Mouse (Mus musculus) limb, embryonic 10.5 days (tissue): Measurements from ENCODE around the gene Cabp1. TPM values are rescaled to one million over a fixed set of nuclear protein-coding genes. Genes with fewer than 3 reads are reported as not detected.
"Not testable (repeated sequence)": the region's sequence is repeated elsewhere in the genome, so short reads cannot be mapped to it uniquely, and the experiment has no call there.

Source experiments
- DNase-seq: peaks from one replicate; pipeline ENCODE4 v3.0.0-alpha.2; 2017; ENCODE audit warnings: low spot score
- H3K27ac ChIP-seq: fragments of 300-500 bp; sonication (generic); 2 replicates; pipeline ENCODE4 v1.5.1; 2016; ENCODE audit warnings: mild to moderate bottlenecking
- H3K27me3 ChIP-seq: fragments of 300-500 bp; sonication (generic); 2 replicates; pipeline ENCODE4 v1.6.1; 2016; ENCODE audit warnings: low read depth, mild to moderate bottlenecking; ENCODE audit not compliant: poor library complexity, severe bottlenecking
- H3K36me3 ChIP-seq: fragments of 300-500 bp; sonication (generic); 2 replicates; pipeline ENCODE4 v1.6.1; 2016; ENCODE audit warnings: mild to moderate bottlenecking, moderate library complexity
- H3K4me1 ChIP-seq: fragments of 300-500 bp; sonication (generic); 2 replicates; pipeline ENCODE4 v1.6.1; 2016
- H3K4me3 ChIP-seq: fragments of 300-500 bp; sonication (generic); 2 replicates; pipeline ENCODE4 v1.5.1; 2016; ENCODE audit warnings: mild to moderate bottlenecking, moderate library complexity
- H3K9me3 ChIP-seq: fragments of 300-500 bp; sonication (generic); replicated peaks from 2 replicates; pipeline ENCODE4 v1.6.1; 2016; ENCODE audit warnings: mild to moderate bottlenecking
- WGBS: fragments of 180-500 bp; shearing (Covaris S2); methylation state at CpG from one replicate; pipeline ENCODE4 v1.1.7; 2016; 5-methylcytosine and 5-hydroxymethylcytosine counted together
- polyA plus RNA-seq: library from polyadenylated mRNA; unstranded; fragments of >200 nt; fragmentation: Nextera tagmentation; extraction: Ambion mirVana; gene quantifications from 2 replicates; pipeline ENCODE4 v1.2.1, GENCODE M21; 2016

The Cabp1 gene
- polyA plus RNA-seq, 1 experiment from 2014 or later: 1.9 TPM

DNA sequence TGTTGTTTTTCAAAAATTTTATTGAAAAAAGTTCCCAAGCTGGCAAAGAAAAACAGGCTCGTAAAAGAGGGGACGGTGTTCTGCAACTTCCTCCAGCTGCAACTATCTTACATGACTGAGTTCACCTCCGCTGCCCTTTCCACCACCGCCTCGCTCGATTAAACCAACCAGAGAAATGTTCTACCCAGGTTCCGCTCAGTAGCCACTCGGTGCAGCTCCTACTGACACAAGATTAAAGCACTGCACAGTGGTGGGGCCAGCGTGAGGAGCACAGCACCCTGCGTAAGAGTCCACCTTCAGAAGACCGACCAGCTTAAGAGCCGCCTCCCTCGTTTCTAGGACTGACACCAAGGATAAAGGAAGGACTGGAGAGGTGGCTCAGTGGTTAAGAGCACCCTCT lies 42.7 kb downstream of the Cabp1 start:
- 87% methylated on average over 13 of the region's 13 CpGs for WGBS
- Histone ChIP-seq H3K36me3 (peaks cover 88% of the 10 kb centered on the region), H3K27ac (no peak overlapping the region)

DNA sequence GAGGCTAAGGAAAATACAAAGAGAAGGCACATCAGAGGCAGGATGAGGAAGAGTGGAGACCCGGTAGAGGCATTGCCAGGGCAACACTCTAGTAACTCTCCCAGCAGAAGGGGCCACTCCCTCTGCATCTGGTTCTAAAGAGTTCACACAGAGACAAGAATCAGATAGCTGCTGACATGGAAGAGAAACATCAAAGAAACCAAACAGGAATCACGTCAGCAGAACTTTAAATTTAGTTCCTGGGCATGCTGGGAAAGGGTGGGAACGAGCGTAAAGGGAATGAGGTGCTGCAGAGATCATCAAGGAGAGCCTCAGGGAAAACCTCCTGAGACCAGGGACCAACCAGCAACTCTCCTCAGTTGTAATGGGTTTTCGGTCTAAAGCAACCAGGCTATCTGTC lies 43.2 kb downstream of the Cabp1 start:
- H3K4me1 ChIP-seq: peaks cover 36% of the 10 kb centered on the region
- DNase-seq: no peak
- WGBS: 75% methylated on average over 5 of the region's 5 CpGs
- H3K27ac ChIP-seq: no peak overlapping the region
- H3K9me3 ChIP-seq: no peaks in the 10 kb centered on the region; the same call in 1 of the 2 replicates
- peaks cover 93% of the 10 kb centered on the region for H3K36me3 ChIP-seq
- no peaks in the 10 kb centered on the region for H3K27me3 ChIP-seq
- no peak overlapping the region for H3K4me3 ChIP-seq

More for the DNA sequence above, 42.7 kb downstream of the Cabp1 start:
- Histone ChIP-seq H3K4me1 (peaks cover 41% of the 10 kb centered on the region), H3K4me3 (no peak overlapping the region), H3K27me3 (no peaks in the 10 kb centered on the region), H3K9me3 (no peaks in the 10 kb centered on the region; the same call in 1 of the 2 replicates)
- no peak for DNase-seq

DNA sequence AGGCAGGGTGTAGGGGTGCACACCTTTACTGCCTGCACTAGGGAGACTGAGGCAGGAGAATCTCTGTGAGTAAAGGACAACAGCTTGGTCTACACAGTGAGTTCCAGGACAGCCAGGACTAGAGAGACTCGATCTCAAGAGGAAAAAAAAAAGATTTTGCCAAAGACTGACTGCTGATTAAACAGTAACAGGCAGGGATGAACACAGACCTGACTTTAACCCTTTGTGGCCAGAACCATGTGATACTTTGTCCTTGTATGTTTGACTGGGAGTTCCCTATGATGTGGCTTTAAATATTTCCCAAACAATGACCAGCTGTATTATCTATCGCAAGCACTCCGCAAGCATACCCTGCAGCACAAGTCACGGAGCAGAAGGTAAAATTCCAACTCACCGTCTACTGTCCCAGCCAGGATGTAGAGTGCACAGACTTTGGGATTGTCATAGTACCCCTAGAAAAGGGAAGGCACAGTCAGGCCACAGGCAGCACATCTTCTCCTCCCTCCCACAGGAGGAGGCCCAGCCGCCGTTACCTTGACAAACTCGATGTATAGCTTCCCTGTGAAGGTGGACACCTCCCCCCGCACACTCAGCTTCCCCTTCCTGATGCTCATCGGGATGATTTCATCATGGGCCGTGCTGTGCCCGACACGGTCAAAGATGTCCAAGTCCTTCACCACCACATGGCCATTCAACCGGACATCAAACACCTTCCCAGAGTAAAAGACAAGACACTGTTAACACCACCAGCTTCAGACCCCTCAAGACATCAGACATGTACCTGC lies 44.3 kb downstream of the Cabp1 start:
- Histone ChIP-seq H3K27ac (no peak overlapping the region), H3K9me3 (no peaks in the 10 kb centered on the region; the same call in 1 of the 2 replicates), H3K36me3 (peaks cover 95% of the 10 kb centered on the region), H3K27me3 (no peaks in the 10 kb centered on the region), H3K4me3 (no peak overlapping the region), H3K4me1 (peaks cover 25% of the 10 kb centered on the region)
- DNase-seq: no peak
- WGBS: 97% methylated on average over 14 of the region's 14 CpGs

DNA sequence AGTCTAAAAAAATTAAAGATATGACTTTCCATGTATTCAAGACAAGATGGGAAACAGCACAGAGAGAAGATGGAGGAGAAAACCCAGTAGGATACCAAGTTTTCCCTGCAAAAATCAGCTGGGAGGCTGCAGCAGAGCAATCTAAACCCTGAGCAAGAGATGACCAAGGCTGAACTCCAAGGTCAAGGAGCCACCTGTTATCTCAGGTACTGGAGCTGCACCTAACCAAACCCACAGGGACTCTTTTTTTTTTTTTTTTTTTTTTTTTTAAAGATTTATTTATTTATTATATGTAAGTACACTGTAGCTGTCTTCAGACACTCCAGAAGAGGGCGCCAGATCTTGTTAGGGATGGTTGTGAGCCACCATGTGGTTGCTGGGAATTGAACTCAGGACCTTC lies 45.3 kb downstream of the Cabp1 start:
- WGBS: no CpG with 5 or more reads among the region's 1 CpGs
- not testable (repeated sequence) for H3K27ac ChIP-seq, H3K9me3 ChIP-seq, H3K4me3 ChIP-seq, H3K27me3 ChIP-seq, DNase-seq
- peaks cover 96% of the 10 kb centered on the region for H3K36me3 ChIP-seq
- peaks cover 19% of the 10 kb centered on the region for H3K4me1 ChIP-seq

DNA sequence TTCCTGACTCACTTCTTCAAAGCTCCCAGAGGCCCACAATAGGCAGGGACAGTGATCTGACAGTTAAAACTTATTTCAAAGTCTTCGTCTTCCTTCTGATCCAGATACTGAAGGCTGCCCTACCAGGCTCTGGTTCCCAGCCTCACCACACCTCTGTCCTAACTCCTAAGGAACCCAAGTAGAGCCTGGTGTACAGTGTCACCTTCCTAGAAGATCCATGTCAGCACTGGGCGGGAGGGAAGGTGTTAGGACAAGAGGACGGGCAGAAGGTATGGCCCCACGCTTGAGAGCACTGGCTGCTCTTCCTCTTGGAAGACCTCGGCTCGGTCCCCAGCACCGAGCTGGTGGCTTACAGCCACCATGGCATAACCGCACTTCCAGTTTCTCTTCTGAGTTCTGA lies 45.8 kb downstream of the Cabp1 start:
- H3K27ac ChIP-seq: no peak overlapping the region
- peaks cover 17% of the 10 kb centered on the region for H3K4me1 ChIP-seq
- no peaks in the 10 kb centered on the region for H3K27me3 ChIP-seq
- no peak overlapping the region for H3K4me3 ChIP-seq
- DNase-seq: no peak
- peaks cover 98% of the 10 kb centered on the region for H3K36me3 ChIP-seq
- H3K9me3 ChIP-seq: no peaks in the 10 kb centered on the region; the same call in 1 of the 2 replicates
- WGBS: 91% methylated on average over 8 of the region's 8 CpGs

DNA sequence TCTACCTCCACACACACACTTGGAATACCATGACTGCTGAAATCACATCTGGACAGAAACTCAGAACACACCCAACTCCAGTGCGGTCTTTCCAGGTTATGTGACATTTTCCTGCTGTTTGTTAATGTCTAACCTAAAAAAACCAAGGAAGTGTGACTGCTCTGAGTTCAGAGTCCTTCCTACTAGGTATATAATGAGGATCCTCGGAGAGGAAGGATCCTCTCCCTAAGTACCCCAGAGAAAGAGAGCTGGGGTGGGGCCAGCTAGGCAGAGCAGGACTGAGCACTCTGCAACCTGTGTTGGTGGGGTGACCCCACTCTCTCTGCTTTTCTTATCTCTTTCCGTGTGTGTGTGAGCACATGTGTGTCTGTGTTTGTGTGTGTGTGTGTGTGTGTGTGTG lies 46.8 kb downstream of the Cabp1 start:
- Histone ChIP-seq H3K27ac (no peak overlapping the region), H3K9me3 (no peaks in the 10 kb centered on the region; the same call in 1 of the 2 replicates), H3K36me3 (peaks cover 96% of the 10 kb centered on the region), H3K4me3 (no peak overlapping the region), H3K4me1 (peaks cover 10% of the 10 kb centered on the region), H3K27me3 (no peaks in the 10 kb centered on the region)
- no peak for DNase-seq
- 93% methylated on average over 3 of the region's 3 CpGs for WGBS

DNA sequence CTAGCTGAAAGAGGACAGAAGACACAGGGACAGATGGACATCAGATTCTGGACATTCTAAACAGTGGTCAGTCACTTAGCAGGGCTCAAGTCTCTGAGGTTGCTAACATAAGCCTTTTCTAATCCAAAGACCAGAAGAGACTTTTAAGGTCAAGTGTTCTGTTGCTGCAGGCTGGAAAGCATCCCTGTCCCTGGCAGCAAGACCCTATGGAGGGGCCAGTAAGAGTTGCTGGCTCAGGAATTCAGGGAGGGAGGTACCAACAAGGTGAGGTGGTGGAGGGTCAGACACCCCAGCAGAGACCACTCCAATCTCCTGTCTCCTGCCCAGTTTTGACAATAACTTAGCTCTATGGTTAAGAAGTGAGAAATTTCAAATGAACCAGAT lies 47.4 kb downstream of the Cabp1 start:
- Histone ChIP-seq H3K27me3 (no peaks in the 10 kb centered on the region), H3K4me1 (peaks cover 6% of the 10 kb centered on the region; the same call in 1 of the 2 replicates), H3K4me3 (no peak overlapping the region), H3K27ac (no peak overlapping the region), H3K9me3 (no peaks in the 10 kb centered on the region; the same call in 1 of the 2 replicates), H3K36me3 (peaks cover 95% of the 10 kb centered on the region)
- no peak for DNase-seq

DNA sequence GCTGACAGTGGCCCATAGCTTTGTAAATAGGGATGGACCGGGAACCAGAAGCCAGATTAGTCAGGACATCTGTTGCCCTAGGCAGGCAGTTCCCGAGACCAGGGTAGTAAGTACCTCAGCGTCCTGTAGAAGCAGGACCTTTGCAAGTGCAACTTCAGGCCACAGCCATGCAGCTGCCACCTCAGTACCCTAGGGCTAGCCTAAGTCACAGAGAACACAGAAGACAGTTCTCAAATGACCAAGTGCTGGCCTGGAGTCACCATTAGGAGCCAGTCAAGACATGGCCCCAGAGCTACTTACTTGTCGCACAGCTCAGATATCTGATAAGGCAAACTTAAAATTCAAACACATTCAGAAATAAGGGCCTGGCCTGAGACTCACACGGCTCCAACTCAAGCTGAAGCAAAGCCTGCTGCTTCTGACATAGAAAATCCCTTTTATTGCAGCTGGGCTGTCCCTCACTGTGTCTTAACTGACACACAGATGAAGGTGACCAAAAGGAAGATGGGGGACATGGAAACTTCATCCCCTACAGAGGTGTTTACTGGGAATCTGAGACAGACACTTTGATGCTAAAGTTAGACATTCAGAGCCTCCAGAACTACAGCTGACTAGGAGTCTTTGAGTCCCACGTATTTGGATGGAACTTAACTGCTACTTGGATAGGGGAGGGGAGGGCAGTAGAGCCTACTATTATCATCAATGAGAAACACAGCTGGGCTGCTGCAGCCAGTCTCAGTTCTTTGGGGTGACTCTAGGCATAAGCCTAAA lies 48.0 kb downstream of the Cabp1 start:
- H3K4me1 ChIP-seq: 0 out of 2 replicates have a peak, but pooled peaks cover 2% of the 10 kb centered on the region
- WGBS: 83% methylated on average over 6 of the region's 6 CpGs

DNA sequence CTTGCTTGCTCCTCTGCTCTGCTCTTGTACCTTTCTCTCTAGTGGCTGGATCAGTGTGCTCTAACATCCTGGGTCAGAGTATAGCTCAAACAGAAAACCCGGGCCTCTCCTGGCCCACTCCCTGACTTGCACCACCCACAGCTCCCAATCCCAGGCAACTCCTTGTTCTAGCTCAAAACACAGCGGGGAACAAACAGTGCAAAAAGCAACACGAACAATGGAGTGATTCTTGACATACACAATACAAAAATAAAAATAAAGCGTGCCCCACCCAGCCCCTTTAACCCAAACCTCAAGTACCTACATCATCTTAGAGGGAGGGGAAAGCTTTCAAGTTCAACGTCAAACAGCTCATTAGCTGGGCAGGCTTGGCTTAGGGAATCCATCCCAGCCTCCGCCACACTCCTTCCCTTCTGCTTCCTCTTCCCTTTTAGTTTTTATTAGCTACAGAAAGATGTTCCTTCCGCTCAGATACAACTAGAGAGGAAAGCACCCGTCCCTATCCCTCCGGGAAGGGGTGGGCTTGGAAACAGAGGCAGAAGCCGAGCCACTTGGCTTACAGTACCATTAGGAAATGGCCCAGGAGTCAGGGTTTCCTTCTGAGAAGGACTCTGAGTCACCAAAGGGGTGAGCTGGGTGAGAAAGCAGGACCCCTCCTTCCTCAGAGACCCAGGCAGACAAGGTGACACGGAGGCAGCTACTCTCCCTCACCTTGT lies 48.8 kb downstream of the Cabp1 start:
- 85% methylated on average over 11 of the region's 11 CpGs for WGBS
- Histone ChIP-seq H3K4me3 (no peak overlapping the region), H3K27ac (no peak overlapping the region), H3K9me3 (no peaks in the 10 kb centered on the region; the same call in 1 of the 2 replicates), H3K36me3 (peaks cover 82% of the 10 kb centered on the region), H3K4me1 (peaks cover 8% of the 10 kb centered on the region), H3K27me3 (no peaks in the 10 kb centered on the region)
- DNase-seq: no peak

More for the DNA sequence above, 48.0 kb downstream of the Cabp1 start:
- no peak for DNase-seq
- Histone ChIP-seq H3K27me3 (no peaks in the 10 kb centered on the region), H3K27ac (no peak overlapping the region), H3K36me3 (peaks cover 89% of the 10 kb centered on the region), H3K4me3 (no peak overlapping the region), H3K9me3 (no peaks in the 10 kb centered on the region; the same call in 1 of the 2 replicates)

DNA sequence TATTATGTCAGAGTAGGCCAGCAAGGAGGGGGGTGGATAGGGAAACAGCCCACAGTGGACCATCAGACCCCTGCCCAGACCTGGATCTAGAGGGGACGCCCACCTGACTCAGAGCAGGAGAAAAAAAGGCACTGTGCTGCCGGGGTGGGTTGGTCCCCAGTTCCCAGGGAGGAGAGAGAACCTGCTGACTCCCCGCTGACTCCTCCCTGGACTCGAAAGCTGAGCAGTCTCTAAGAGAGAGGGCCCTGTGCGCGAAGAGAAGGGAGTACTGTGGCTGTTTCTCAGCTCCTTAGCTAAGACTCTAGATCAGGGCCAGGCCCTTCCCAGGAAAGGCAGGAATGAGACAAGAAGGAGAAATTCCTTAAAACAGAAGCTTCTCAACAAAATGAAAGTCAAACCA lies 49.7 kb downstream of the Cabp1 start:
- WGBS: 79% methylated on average over 6 of the region's 6 CpGs

DNA sequence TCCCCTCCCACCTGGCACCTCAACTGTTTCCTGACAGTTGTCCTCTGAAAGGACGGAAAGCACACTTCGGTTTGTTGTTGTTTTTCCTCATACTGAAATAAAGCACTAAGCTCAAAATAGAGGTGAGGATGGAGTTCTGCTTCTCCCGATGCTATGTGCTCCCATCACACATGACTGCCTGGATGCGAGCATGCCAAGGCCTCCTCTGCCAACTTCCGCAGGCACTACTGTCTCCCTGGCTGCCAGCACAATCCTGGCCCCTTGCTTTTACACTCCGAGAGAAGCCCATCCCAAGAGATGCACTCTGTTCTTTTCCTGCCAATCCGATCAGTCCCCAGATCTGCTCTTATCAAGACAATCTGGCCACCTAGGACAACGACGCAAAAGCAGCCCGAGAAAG lies 50.6 kb downstream of the Cabp1 start:
- 79% methylated on average over 10 of the region's 10 CpGs for WGBS

More for the DNA sequence above, 49.7 kb downstream of the Cabp1 start:
- no peak for DNase-seq
- no peak overlapping the region for H3K27ac ChIP-seq
- no peak overlapping the region for H3K4me3 ChIP-seq
- H3K9me3 ChIP-seq: no peaks in the 10 kb centered on the region
- H3K36me3 ChIP-seq: peaks cover 73% of the 10 kb centered on the region
- peaks cover 10% of the 10 kb centered on the region for H3K4me1 ChIP-seq
- H3K27me3 ChIP-seq: no peaks in the 10 kb centered on the region

DNA sequence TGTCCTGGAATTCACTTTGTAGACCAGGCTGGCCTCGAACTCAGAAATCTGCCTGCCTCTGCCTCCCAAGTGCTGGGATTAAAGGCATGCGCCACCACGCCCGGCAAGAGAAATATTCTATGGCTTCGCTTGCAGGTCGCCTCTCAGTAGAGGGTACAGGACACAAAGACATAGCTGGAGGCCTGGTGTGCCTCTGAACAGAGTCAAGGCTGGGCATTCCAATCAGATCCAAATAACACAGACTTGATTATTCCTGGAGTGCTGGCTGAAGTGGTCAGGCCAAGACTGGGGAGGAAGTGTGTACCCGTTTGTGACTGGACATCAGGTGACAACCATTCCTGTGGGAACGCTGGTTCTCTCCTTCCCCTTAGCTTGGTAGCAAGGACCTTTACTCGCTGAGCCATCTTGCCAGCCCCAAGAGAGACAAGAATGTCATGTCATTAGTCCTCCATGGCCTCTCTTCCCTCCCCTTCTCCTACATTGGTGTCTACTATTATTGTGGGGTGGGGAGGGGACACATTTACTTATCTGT lies 51.9 kb downstream of the Cabp1 start:
- H3K9me3 ChIP-seq: no peaks in the 10 kb centered on the region
- no peaks in the 10 kb centered on the region for H3K27me3 ChIP-seq
- H3K27ac ChIP-seq: no peak overlapping the region
- peaks cover 17% of the 10 kb centered on the region for H3K4me1 ChIP-seq
- DNase-seq: no peak
- 91% methylated on average over 9 of the region's 9 CpGs for WGBS
- peaks cover 51% of the 10 kb centered on the region for H3K36me3 ChIP-seq
- no peak overlapping the region for H3K4me3 ChIP-seq

More for the DNA sequence above, 50.6 kb downstream of the Cabp1 start:
- Histone ChIP-seq H3K27ac (0 out of 2 replicates have a peak overlapping the region, but pooled peaks have one; percentile 19), H3K4me1 (peaks cover 17% of the 10 kb centered on the region), H3K36me3 (peaks cover 64% of the 10 kb centered on the region), H3K9me3 (no peaks in the 10 kb centered on the region), H3K4me3 (no peak overlapping the region), H3K27me3 (no peaks in the 10 kb centered on the region)
- no peak for DNase-seq
